Mouse (Mus musculus): ENCODE measurements around the gene Olfr231.

The Olfr231 gene

GRCm38 (mm10) chr1:174121062-174121461, at the start of gene Olfr231:
Olfr231 (minus strand) TSS chr1:174121162.
- no peak for DNase-seq

- no peak for DNase-seq
Measured at GRCm38 (mm10) chr1:174169024-174169423, 48.1 kb upstream of the Olfr231 start.

- no peak for DNase-seq
Measured at GRCm38 (mm10) chr1:174159095-174159494, 38.1 kb upstream of the Olfr231 start.

DNA sequence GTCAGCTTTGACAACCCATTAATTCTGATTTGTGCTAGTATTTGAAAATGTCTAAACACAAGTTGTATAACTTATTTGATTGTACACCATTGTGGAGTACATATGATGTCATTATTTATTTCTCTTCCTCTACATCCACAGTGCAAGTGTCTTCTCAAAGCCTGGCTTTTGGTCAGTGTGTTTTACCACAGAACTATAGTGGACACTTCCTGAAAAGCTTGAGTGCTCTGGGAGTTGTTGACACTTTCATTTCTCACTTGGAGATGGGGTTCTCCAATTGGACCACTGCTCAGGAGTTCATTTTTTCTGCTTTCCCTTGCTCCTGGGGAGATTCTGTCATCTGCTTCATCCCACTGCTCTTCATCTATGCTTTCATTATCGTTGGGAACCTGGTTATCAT, 37.5 kb upstream of the Olfr231 start:
- no peak for DNase-seq

- no peak for DNase-seq
Measured at GRCm38 (mm10) chr1:174157622-174158021, 36.7 kb upstream of the Olfr231 start.

GRCm38 (mm10) chr1:174155333-174155732, 34.4 kb upstream of the Olfr231 start, which contains the start of gene Olfr420:
Olfr420 (plus strand) TSS chr1:174155633.
- DNase-seq, result no peak

GRCm38 (mm10) chr1:174149289-174149688, 28.3 kb upstream of the Olfr231 start:
- no peak for DNase-seq

DNA sequence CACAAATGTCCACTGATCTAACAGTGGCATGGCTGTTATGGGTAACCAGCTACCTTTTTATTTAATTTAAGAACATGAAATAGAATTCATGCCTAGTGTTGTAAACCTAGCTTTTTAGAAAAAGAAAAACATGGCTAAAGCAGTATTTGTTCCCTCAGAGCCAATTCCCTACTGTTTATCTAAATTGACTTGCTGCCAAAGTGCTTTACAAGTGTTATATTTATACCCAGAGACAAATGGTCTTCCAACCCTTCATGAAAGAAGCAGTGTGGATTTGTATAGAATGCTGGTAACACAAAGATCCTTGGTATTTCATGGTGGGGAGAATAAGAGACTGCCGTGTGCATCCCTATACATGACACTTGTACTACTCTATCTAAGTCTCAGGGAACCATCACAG, 25.7 kb upstream of the Olfr231 start:
- no peak for DNase-seq

DNA sequence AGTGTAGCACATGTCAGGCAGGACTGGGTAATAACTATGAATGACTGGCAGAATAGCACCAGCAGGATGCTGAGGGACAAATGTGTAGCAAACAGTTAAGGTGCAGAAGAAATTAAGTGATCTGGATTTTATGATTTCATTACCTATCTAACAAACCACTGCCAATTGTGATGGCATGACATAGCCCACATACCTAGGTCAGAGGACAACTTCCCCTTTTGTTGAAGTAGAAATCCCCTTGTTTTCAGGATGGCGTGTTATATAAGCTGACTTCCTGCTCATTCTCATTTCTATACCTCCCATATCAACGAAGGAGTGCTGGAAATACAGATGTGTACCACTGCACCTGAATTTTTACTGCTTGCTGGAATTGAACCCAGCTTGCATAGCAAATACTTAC, 20.4 kb upstream of the Olfr231 start:
- no peak for DNase-seq

GRCm38 (mm10) chr1:174131999-174132398, 11.0 kb upstream of the Olfr231 start:
- DNase-seq, result no peak

- DNase-seq, result no peak
Measured at GRCm38 (mm10) chr1:174131217-174131616, 10.3 kb upstream of the Olfr231 start, which contains the start of gene Olfr424. Olfr424 (plus strand) TSS chr1:174131517.

DNA sequence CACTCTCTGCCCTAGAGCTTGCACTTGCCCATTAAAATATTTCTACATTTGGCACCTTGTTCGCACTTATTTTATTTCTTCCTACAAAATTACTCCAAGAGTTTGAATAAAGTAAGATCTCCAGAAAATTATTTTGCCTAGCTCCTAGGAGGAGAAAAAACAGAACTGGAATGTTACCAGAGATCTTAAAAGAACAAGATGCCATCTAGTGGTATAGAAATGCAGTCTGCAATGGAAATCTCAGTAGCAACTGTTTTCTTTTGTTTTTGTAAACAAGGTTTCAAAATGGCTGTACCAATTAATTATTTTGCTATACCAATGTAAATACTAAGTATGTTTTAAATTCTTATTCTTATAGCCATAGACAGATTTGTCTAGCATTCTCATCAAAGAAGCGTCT, 17.2 kb downstream of the Olfr231 start:
- DNase-seq, result no peak

DNA sequence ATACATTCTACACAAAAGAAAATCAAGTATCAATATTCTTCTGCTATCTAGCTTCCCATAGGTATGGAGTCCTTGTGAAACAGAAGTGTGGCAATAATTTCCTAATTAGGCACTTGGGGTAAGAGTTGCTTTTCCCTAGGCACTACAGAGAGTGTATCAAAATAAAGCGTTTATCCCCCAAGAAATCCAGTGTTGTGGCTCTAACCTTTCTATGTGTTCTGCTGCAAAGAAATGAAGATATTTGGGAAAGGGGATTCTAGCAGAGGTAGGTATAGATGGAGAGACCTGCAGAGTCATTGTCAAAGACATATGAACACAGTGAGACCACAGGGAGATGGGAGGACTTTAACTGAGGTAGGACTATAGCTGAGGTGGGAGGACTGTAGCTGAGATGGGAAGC, 24.4 kb downstream of the Olfr231 start, which contains the start of gene Olfr427:
Gene Olfr427, plus strand, starts transcription at position 301 of the 400 bp plus-strand sequence.
- DNase-seq, result no peak

- no peak for DNase-seq
Measured at GRCm38 (mm10) chr1:174084031-174084430, 36.9 kb downstream of the Olfr231 start, which contains the start of gene Olfr429. Olfr429 (plus strand) TSS chr1:174084331.

DNA sequence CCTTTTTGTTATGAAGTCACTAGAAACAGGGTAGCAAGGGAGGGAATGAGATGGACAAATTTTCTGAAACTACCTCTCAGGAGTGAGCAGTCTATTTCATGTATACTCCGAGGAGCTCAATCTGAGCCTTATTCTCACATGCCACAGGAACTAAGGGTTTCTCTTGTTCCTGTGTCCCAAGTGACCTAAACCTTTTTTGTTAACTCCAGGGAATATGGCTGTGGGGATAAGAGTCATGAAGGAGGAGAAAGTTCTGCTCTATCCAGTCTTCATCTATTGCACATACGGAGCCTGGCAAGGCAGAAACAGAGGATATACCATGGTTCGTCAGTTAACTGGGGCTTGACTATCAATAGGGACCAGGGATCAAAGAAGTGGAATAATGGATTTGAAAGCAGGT, 54.7 kb downstream of the Olfr231 start, which contains the start of gene Olfr430:
Gene Olfr430, plus strand, starts transcription at position 301 of the 400 bp plus-strand sequence.
- no peak for DNase-seq
